Mouse (Mus musculus): ENCODE measurements around the gene Msgn1.

DNA sequence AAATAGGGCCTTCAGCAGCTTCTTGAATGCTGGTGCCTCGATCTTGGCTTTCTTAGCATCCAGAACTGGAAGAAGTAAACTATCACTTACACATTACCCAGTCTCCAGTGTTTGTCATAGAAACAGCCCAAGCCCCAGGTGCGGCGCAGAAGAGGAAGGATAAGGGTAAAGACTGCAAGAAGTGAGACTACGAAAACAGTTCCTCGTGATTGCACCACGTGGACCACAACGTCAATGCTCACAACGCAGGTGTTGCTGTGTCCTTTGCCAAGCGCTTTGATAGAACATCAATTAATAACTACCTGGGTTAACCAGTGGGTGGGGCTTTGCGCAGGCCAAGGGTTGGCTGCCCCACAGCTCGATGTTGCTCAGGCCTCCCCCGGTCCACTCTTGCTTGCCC lies 8.1 kb downstream of the Msgn1 start:
- no peak for TF ChIP-seq CTCF (IDR thresholded peaks at IDR 0.05; ENCODE audit: low read depth, low read length)
- no peak for TF ChIP-seq POLR2A (IDR thresholded peaks at IDR 0.05; ENCODE audit: extremely low read depth, insufficient read depth, low read length)
